Mouse (Mus musculus): Measurements from ENCODE around the gene Azin2.

The Azin2 gene

DNA sequence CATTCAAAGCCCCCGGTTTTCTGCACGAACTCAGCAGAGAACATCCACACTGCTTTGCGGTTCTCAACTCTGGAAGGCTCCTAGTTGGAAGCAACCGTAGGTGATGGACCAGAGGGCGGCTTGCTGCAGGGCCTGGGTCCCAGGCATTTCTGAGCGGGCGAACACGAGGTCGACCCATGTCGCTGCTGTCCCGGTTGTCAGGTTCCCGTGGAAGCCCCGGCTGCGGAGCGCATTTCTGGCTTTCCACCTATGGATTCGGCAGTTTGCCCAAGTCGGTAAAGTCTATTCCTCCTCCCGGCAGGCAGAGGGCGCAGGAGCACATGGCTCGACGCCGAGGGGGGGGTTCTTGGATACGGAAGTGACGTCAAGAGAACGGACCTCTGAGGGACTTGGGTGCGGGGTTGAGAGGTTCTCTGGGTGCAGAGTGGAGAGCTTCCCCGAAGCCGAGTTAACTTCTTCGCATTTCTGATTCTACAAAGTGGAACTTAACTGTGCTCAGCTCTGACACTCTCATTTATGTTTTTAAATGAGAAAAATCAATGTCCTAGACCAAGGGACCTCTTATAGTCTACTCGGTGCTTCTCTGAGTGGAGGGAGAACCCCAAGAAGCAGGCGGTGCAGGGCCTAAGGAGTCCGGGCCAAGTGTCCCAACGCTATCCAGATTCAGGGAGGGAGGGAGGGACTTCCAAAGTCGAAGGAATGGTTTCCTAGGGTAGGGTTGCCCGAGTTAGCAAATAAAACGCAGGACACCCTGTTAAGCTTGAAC lies 37.2 kb downstream of the Azin2 start:
- peak; percentile 94 to 97 for DNase-seq

DNA sequence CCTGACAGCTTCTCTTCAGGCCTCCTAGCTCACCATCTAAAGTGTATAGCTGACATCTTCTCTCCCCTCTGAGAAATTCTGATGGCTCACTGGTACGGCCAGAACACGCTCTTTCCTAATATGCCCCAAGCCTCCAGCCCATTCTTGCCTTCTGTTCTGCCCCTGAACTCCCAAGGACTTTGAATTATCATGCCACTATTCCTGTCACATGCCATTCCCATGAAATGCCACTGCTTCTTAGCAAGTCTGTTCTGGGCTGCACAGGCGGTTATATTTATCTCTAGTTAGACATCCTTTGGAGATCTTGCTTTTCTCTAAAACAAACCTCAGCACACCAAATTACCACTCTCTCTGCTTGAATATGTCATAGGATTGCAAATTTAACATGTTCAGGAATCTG lies 38.6 kb downstream of the Azin2 start:
- DNase-seq = no peak

DNA sequence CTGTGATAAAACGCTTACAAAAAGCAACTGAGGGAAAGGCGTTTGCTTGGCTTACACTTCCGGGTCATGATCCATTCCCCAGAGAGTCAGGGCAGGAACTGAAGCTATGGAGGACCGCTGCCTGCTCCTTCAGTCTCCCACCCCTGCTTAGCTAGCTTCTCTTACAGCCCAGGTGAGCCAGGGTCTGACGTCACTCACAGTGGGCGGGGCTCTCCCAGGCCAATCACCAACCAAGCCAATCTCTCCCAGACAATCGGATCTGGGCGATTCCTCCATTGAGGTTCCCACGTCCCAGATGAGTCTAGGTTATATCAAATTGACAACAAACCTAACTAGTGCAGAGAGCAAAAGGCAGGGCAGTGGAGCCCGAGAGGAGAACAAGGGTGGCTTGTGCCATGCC lies 43.1 kb downstream of the Azin2 start:
- DNase-seq = peak in 1 of 2 experiments; percentile 17

DNA sequence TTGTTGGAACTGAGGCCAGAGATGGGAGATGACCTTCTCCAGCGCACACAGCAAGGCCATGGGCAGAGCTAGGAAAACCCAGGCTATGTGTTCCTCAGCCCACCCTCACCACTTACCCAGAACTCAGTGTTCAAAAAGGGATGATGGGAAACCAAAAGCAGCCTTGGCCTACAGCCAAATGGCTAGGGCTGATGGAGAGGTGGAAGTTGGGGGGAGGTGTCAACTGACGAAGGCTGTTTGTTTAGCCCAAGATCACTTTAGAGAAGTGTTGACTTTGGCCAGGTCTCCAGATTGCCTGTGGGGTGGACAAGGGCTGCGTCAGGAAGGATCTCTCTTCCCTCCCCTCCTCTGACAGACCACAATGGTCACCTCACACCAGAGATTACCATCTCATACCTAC lies 44.1 kb downstream of the Azin2 start:
- peak in 1 of 2 experiments; percentile 39 for DNase-seq

DNA sequence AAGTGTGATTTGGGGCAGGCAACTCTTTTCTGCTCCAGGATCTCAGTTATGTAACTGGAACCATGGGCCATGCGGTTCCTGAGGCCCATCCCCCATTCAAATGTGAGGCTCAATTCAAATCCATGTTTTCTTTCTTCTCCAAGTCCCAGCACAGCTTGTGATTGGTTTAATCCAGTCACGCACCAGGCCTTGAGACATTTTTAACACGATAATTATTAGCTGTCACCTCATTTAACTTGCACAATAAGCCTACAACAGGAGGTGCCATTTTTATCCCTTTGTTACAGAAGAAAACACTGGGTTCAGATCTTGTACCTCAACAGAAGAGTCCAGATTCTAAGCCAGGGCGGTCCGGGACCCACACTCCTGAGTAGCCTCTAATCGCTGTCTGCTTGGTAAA lies 44.5 kb downstream of the Azin2 start:
- no peak for DNase-seq

DNA sequence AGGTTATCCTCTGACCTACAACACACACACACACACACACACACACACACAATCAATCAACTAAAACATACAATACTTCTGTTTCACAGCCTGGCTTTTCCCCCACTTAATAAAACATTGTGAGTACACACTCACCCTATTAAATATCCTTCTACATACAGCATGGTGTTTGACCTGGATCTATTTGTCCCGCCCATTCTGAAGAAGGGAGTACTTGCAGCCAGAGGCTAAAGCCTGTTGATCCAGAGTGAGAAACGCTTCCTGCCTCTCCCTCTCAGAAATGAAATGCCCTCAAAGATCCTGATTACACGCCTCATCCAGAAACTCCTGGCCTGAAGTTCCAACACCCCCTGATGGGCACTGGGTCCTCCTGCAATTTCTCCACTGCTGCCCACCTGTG lies 45.1 kb downstream of the Azin2 start:
- DNase-seq = no peak

DNA sequence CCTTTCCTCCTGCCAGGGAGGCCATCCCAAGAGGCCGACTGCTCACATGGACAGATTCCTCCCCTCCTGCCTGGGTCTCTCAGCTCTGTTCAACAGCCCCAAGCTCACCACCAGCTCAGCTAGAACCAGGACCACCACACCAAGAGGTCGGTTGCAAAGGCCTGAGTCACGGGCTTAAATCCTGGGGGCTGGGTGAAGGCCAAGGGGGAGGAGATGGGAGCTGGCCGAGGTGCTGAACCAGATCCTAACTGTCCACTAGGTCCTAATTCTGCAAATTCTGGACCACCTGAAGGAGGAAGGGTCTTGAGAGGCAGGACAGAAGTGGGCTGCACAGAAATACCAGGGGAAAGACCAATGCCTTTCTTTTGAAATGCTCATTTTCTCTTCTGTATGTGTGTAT lies 48.4 kb downstream of the Azin2 start:
- DNase-seq = no peak

DNA sequence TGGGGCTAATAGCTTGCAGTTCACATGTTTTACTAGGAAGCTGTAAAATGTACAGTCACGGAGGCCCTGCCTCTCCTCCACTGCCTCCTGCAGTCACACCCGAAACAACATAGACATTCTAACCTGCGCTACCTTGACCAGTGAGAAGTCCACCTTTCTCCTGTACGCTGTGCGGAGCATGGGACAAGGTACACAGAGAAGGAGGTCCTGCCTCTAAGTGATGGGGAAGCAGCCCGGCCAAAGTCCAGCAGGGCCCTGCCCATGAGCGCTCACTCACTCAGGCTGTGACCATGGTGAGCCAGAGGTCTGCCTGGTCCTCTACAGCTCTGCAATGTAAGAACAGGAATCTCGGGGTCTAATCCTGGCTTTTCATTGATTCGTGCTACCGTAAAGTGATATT lies 50.2 kb downstream of the Azin2 start:
- DNase-seq = no peak

DNA sequence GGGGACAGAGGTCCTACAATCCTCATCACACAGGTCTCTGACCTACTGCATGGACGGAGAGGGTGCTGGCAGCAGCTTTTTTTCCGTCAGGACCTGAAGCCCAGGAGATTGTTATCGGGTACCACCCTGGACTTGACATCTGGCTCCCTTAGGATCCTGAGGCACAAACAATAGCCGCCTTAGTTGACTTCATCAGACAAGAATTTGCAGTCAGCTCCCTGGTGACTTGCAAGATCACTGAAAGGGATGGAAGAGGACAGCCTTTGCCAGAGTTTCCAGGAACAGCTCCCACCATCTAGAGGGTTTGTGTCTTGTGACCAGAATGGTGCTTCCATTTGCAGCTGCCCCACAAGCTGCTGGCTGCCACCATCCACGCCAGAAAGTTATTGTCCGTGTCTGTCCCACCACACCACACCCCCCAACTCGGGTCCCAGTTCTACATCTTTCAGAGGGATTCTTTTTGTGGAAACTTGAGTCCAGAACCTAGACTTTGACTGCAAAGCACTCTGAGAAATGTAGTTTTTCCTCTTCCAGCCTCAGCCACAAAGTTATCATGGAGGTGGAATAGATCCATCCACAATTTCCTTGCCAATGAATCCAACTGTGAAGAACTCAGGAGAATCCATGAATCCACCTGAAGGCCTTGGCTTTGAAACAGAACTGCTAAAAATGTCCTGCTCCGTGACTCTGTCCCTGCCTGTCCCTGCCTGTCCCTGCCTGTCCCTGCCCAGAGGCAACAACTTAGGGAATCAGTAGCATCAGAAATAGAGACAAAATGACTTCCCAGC lies 51.8 kb downstream of the Azin2 start:
- DNase-seq = no peak

DNA sequence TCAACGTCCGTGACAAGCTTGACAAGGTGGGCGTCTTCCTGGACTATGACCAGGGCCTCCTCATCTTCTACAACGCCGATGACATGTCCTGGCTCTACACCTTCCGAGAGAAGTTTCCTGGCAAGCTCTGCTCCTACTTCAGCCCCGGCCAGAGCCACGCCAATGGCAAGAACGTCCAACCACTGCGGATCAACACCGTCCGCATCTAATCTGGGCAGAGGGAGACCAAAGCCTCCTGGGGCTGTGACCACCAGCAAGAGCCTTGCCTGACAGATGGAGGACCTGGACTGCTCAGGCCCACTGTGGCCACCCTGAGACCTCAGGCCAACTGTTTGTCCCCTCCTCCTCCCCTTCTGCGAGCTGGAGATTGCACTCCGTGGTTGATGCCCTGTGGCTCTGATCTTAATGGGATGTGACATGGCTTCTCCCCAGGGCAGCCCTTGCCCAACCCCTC lies 52.8 kb downstream of the Azin2 start:
- DNase-seq = peak; percentile 73 to 85

DNA sequence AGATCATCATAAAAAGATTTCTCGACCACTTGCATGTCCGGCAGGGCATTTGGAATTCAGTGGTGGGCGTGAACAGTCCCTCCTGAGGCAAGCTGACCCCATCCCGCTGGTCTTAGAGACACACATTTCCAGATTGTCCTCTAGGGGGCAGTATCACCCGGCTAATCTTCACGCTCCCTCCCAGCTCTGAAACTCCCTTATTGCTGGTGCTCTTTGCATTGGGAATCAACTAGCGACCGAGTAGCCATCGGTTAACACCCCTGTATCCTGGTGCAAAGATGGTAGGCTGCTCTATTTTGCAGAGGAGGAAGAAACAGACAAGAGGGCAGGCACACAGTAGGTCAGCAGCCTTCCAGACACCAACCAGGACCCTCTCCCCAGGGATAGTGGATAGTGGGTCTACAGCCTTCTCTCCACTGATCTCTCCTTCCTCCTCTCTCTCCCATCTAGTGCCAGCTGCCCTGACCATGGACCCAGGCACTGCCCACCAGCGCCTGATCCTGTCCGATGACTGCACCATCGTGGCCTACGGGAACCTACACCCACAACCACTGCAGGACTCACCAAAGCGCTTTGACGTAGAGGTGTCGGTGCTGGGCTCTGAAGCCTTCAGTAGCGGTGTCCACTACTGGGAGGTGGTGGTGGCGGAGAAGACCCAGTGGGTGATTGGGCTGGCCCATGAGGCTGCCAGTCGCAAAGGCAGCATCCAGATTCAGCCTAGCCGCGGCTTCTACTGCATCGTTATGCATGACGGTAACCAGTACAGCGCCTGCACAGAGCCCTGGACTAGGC lies 53.5 kb downstream of the Azin2 start:
- DNase-seq = peak; percentile 82 to 88

DNA sequence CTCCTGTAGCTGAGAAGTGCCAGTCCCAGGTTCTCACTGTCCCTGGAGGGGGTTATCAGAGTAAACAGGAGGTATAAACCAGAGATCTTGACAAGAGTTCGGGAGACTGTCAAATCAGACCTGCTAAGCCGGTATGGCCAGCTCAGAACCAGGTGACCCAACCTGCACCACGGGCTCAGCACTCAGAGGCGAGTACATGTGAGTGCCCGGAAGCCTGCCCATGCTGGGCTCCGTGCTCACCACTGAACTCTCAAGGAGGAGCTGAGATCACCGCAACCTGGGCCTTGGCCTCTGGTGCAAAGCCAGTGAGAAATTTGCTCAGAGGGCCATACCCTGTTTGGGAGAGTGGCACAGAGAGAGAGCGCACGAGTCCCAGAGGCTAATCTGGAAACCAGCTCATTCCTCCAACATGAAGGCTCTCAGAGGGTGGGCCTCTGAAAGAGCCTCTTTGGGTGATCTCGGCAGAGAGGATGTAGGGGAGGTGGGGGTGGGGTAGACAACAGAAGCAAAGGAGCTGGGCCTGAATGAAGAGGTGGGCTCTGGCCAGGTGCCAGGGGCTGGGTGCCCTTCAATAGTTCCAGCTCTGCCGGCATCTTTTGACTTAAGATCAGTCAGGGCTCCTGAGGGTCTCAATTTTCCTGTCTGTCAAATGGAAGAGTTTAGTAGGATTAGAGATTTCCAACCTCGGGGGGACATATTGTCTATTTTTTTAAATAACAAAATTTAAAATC lies 54.8 kb downstream of the Azin2 start:
- no peak for DNase-seq

DNA sequence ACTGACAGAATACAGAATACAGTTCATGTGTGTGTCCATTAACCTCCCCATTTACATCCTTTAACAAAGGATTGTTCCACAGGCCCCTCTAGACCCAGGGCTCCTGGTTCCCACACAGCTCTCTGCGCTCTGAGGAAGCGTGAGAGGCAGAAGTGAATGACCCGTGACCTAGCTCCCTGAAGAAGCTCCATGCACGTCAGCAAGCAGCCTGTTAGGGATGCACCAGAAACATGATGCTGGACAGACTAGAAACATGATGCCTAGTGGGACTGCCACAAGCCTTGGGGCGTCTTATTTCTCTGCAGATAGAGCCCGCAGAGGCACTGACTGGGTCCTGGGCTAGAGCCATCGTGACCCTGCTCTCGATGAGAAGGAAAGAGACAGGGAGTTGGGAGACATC lies 55.5 kb downstream of the Azin2 start:
- DNase-seq = no peak

DNA sequence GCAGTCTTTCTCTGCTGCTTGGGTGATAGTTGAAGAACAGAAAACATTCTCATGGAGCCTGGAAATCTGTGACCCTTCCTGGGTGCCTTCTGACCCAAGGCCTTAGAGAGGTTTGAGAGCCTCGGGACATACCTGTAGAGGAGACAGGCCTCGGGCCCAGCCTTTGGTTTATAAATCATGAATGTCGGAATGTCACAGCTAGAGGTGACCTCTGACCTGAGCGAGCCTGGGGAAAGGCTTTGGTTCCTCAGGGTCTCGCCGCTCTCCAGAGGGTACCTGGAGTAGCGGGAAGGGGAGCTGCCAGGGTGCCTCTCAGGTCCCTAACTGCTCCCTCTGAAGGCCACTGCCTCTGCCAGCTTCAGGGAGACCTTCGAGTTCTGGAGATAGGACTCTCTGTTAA lies 57.0 kb downstream of the Azin2 start:
- DNase-seq = no peak

DNA sequence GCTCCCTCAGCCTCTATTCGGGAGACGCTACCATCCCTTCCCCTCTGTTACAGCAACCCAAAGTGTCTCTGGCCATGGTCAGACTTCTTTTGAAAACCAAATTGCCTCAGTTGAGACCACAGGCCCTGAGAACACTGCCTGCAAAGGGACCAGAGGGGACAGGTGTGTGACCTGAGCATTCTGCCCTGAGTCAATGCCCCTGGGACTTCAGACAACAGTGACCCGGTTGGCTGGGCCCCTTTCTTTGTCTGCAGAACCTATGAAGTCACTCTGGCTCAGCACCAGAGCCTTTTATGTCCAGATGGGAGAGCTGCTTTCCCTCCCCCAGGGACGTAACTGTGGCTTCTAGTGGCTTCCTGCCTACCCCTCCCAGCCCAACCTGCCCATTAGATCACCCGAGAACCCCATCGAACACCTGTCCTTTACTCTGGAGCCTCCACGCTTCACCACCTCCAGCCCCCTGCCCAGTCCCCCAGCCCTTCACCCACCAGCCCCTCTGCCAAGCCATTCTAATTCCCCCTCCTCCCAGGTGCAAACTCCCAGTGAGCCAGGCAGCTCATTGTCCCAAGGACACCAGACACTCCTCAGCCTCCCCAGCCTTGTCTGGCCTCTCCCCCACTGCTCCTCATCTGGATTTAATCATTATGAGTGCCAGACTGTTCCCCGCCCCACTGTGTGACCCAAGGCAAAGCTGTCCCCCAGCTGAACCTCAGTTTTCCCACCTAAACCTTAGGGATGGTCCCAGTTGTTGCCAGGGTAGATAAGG lies 58.0 kb downstream of the Azin2 start:
- DNase-seq = peak; percentile 58 to 60

DNA sequence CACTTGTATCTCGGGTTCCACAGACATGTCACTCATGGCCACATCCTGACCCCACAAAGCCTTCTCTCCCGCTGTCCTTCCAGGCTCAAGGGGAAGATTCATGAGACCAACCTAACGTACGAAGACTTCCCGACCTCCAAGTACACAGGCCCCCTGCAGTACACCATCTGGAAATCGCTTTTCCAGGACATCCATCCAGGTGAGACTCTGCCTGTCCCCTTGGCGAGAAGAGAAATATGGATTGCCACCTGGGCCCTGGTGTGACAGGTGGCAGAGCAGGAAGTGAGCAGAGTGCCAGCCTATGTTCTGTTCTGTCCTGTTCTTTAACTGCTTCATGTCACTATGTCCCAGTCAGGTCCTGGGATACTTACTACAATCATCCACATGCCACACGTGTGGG lies 59.9 kb downstream of the Azin2 start:
- peak; percentile 57 to 61 for DNase-seq

DNA sequence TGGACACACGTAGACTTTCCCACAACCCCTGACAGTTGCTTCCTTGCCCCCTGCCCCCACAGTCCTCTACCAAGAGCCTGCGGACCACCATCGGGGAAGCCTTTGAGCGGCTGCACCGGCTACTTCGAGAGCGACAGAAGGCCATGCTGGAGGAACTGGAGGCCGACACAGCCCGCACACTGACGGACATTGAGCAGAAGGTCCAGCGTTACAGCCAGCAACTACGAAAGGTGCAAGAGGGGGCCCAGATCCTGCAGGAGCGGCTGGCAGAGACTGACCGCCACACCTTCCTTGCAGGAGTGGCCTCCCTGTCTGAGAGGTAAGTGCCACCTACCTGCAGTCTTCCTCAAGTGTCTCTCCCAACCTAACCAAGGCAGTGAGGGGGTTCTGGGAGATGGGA lies 61.8 kb downstream of the Azin2 start:
- peak in 1 of 2 experiments; percentile 28 for DNase-seq

DNA sequence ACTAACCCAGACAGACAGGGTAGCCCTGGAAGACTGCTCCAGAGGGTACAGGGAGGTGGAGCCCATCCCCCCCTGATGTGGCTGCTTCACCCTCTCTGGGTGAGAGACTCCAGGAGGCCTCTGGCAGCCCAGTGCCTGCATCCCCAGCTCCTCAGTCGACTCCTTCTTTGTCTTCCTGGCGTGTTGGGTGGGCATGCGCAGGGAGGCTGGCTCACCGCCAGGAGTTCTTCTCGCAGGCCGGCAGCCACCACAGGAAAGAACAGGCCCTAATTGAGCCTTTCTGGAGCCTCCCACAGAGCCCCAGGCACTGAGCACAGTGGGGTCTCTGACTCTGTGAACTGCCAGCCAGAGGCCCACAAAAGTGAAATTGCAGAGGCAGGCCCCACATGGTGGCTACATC lies 62.9 kb downstream of the Azin2 start:
- peak; percentile 88 to 92 for DNase-seq

DNA sequence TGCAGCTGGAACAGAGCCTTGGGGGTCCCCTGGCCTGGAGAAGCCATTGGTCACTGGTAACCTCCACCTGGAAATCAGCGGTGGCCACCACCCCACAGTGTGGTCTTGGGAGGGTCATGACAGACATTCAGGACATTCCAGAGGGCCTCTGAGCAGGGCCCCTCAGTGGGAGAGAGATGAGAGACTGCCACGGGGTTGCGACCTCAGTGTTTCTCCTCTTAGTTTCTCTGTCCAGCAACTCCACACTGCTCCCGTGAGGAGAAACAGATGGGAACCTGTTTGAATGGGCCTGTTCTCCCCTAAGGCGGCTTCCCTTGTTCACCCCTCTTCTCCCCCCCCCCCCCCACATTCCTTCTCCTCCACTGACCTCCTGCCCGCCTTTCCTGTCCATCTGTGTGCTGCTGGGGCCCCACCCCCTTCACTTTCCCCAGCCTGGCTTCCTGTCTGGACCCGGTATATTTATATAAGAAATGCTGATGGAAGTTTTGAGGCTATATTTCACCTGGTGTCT lies 64.3 kb downstream of the Azin2 start:
- DNase-seq = peak; percentile 37 to 53

DNA sequence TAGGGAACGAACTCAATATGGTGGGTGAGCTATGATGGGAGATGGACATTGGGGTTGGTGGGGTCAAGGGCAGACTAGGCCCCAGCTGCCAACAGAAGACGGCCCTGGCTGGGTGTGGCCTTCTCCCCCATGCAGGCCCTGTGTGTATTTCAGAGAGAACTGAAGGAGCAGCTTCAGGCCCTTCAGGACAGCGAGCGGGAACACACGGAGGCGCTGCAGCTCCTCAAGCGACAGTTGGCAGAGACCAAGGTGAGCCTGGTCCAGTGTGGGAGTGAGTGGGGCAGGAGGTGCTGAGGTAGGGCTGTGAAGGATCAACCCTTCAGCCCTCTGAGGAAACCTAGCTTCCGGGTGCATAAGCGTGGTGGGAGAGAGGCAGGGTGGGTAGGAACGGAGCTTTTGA lies 65.6 kb downstream of the Azin2 start:
- no peak for DNase-seq

DNA sequence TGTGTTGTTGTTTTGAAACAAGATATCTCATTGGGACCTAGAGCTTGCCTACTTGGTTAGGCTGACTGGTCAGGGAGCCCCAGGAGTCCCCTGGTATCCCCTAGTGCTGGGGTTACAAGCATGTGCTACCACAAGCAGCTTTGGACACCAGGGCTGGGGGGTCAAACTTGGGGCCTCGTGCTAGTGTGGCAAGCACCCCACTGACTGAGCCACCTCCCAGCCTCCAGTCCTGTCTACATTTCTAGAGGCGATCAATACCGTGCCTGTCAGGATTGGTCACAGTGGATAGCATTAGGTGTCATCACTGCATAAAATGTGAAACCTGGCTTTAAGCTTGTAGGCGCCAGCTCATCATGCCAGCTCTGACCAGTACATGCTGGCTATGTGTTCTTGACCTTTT lies 66.4 kb downstream of the Azin2 start:
- no peak for DNase-seq

DNA sequence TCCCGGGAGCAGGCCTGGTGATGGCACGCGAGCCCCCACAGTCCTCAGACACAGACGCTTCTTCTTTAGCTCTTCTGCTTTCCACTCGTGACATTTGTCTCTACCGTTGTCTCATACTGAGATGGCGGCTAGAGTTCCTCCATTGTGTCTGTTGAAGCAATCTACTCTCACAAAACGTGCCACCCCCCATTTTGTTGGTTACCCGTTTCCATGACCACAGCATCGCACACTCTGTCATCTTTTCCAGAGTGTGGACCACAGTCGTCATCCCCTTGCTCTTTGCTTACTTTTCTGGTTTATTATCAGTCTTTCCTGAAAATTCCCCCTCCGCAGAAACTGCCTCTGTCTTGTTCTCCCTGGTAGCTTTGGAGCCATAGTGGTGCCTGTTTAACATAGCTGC lies 68.1 kb downstream of the Azin2 start:
- DNase-seq = no peak

All from cerebellum, postnatal 10 days (tissue).